Mouse (Mus musculus) bone marrow macrophage, adult 2 months (primary cell): ENCODE data around the gene Mcrip1.

Experiments used
- CTCF ChIP-seq: IDR thresholded peaks from 2 replicates; pipeline ENCODE4 v1.5.1; 2012; ENCODE audit warnings: low read depth, mild to moderate bottlenecking, low read length, moderate library complexity
- POLR2A ChIP-seq: IDR thresholded peaks from 2 replicates; pipeline ENCODE4 v1.6.1; 2012; ENCODE audit warnings: mild to moderate bottlenecking, low read depth, low read length, borderline replicate concordance

DNA sequence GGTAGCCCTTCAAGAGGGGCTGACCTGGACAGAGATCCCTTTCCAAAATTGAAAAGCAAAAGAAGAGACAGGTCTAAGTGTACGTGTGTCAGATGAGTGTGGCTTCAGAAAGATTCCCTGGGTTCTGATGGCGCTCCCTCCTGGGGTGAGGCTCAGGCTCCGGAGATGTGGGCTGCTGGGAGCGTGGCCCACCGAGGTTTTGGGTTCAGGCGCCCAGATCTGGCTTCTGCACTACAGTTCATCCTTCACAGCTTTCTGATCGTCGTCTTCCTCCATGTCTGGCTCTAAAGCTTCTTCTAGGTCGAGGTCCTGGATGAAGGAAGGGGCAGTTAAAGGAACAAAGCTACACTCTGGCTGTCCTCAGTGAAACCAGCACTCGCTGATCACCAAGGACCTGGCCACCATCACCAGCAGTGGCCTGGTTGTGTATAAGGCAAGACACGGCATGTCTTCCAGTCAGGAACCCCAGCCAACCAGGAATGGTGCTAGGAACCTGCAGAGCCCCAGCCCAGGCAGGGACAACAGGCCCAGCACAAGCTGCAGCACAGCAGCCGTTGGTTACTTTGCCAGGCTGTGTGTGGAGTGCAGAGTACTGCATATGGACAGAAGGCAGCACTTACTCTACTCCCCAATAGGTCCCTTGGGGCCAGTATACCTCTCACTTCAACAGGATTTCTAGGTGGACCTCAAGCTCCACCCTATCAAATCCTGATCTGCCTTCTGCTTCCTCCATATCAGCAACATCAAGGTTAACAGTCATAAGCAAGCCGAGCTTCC lies 11.6 kb upstream of the Mcrip1 start:
- TF ChIP-seq CTCF, result no peak
- TF ChIP-seq POLR2A, result no peak
